Mouse (Mus musculus) heart, adult 9 months (tissue): ENCODE results near the gene Cd19.
"Not testable (repeated sequence)": the region's sequence is repeated elsewhere in the genome, so short reads cannot be mapped to it uniquely, and the experiment has no call there.

Source experiments
- DNase-seq, 2 experiments: peaks; one replicate each; pipeline ENCODE4 v3.0.0; 2022; ENCODE audit warnings: low spot score in 2 of 2

Gene Cd19

GRCm38 (mm10) chr7:126434726-126435125 lies 20.0 kb upstream of the Cd19 start:
- DNase-seq, result no peak

GRCm38 (mm10) chr7:126430167-126430566 lies 15.5 kb upstream of the Cd19 start:
- no peak for DNase-seq

GRCm38 (mm10) chr7:126429503-126429898 lies 14.8 kb upstream of the Cd19 start:
- DNase-seq, result no peak

- DNase-seq, result peak; percentile 90 to 93
Measured at GRCm38 (mm10) chr7:126428631-126429502, 14.2 kb upstream of the Cd19 start, which contains the start of gene Rabep2. Rabep2 (plus strand) TSS chr7:126428759.

GRCm38 (mm10) chr7:126428154-126428553 lies 13.5 kb upstream of the Cd19 start:
- DNase-seq, result no peak

- DNase-seq, result no peak
Measured at GRCm38 (mm10) chr7:126427323-126427860, 12.7 kb upstream of the Cd19 start.

GRCm38 (mm10) chr7:126424161-126424560 lies 9.5 kb upstream of the Cd19 start:
- no peak for DNase-seq

GRCm38 (mm10) chr7:126421756-126422155 lies 7.1 kb upstream of the Cd19 start:
- no peak for DNase-seq

GRCm38 (mm10) chr7:126418496-126418895 lies 3.8 kb upstream of the Cd19 start:
- DNase-seq, result no peak

GRCm38 (mm10) chr7:126417606-126418005 lies 2.9 kb upstream of the Cd19 start:
- DNase-seq, result no peak

- no peak for DNase-seq
Measured at GRCm38 (mm10) chr7:126417045-126417444, 2.4 kb upstream of the Cd19 start.

GRCm38 (mm10) chr7:126416615-126417014 lies 1.9 kb upstream of the Cd19 start:
- DNase-seq, result no peak

GRCm38 (mm10) chr7:126411061-126411460 lies 3.6 kb downstream of the Cd19 start:
- no peak for DNase-seq

GRCm38 (mm10) chr7:126408686-126409085 lies 6.0 kb downstream of the Cd19 start:
- no peak for DNase-seq

- not testable (repeated sequence) for DNase-seq
Measured at GRCm38 (mm10) chr7:126402518-126402917, 12.2 kb downstream of the Cd19 start.

- peak; percentile 40 to 62 for DNase-seq
Measured at GRCm38 (mm10) chr7:126399548-126399947, 15.1 kb downstream of the Cd19 start.

- DNase-seq, result no peak
Measured at GRCm38 (mm10) chr7:126397822-126398221, 16.9 kb downstream of the Cd19 start.

- peak in 1 of 2 experiments; percentile 12 for DNase-seq
Measured at GRCm38 (mm10) chr7:126397221-126397620, 17.5 kb downstream of the Cd19 start.

- peak; percentile 98 for DNase-seq
Measured at GRCm38 (mm10) chr7:126396298-126397119, 18.2 kb downstream of the Cd19 start, which contains the start of gene Nfatc2ip. Nfatc2ip (minus strand) TSS chr7:126396737.

- DNase-seq, result not testable (repeated sequence)
Measured at GRCm38 (mm10) chr7:126392086-126392884, 22.4 kb downstream of the Cd19 start.

GRCm38 (mm10) chr7:126388185-126388584 lies 26.5 kb downstream of the Cd19 start:
- no peak for DNase-seq
